Mouse (Mus musculus) bone marrow, adult 2 months (tissue): Measurements from ENCODE around the gene Slc6a16.

Source experiments
- CTCF ChIP-seq: fragments of 200-500 bp; IDR thresholded peaks from 2 replicates; pipeline ENCODE4 v1.5.1; 2011; ENCODE audit warnings: low read length, control low read depth; ENCODE audit not compliant: control insufficient read depth, insufficient read depth
- POLR2A ChIP-seq: fragments of 200-500 bp; IDR thresholded peaks from 2 replicates; pipeline ENCODE4 v1.6.1; 2011; ENCODE audit warnings: low read depth, mild to moderate bottlenecking, control low read depth, low read length, borderline replicate concordance; ENCODE audit not compliant: control insufficient read depth

DNA sequence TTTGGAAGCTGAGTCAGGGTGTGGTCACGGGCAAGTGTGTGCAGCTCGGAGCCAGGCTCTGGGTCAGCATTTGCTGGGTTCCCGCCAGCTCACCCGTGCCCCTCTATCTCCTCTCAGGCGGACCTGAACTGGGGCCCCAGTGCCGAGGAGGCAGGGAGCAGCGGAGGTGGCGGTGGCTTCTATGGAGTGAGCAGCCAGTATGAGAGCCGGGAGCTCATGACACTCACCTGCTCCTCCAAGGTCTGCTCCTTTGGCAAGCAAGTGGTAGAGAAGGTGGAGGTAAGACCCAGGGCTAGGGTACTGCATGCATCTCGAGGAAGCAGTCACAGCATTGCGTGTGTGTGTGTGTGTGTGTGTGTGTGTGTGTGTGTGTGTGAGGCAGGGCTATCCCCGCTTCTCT lies 9.7 kb upstream of the Slc6a16 start:
- TF ChIP-seq POLR2A: no peak; the same call in 1 of the 2 replicates
- no peak for TF ChIP-seq CTCF
